Mouse (Mus musculus) C2C12 (cell line): ENCODE data around the gene Zcwpw1. TPM values are rescaled to one million over a fixed set of nuclear protein-coding genes. Genes with fewer than 3 reads are reported as not detected.

ENCODE experiments used
- H3K27me3 ChIP-seq: one replicate; pipeline ENCODE4 v1.6.1; 2011; ENCODE audit not compliant: control insufficient read depth, insufficient read depth, insufficient read length
- H3K36me3 ChIP-seq: one replicate; pipeline ENCODE4 v1.6.1; 2011; ENCODE audit not compliant: control insufficient read depth, insufficient read depth
- H3K4me3 ChIP-seq: one replicate; pipeline ENCODE4 v1.5.1; 2011; ENCODE audit warnings: mild to moderate bottlenecking, control low read depth; ENCODE audit not compliant: poor library complexity, insufficient read depth, severe bottlenecking
- H3K79me2 ChIP-seq: one replicate; pipeline ENCODE4 v1.6.1; 2011; ENCODE audit not compliant: control insufficient read depth, insufficient read depth
- H3K79me3 ChIP-seq: one replicate; pipeline ENCODE4 v1.6.1; 2011; ENCODE audit warnings: low read depth, control low read depth
- H3ac ChIP-seq: one replicate; pipeline ENCODE3; 2011; ENCODE audit warnings: low read depth; ENCODE audit not compliant: control insufficient read depth, insufficient read length
- CEBPB ChIP-seq: IDR thresholded peaks from one replicate; pipeline ENCODE4 v1.6.1; 2011; ENCODE audit warnings: low read depth, mild to moderate bottlenecking, control low read depth, moderate library complexity
- CTCF ChIP-seq: IDR thresholded peaks from one replicate; pipeline ENCODE4 v1.5.1; 2011; ENCODE audit not compliant: control insufficient read depth, insufficient read depth, insufficient read length
- FOSL1 ChIP-seq: IDR thresholded peaks from one replicate; pipeline ENCODE4 v1.8.0; 2011; ENCODE audit warnings: mild to moderate bottlenecking, low read length; ENCODE audit not compliant: poor library complexity, insufficient read depth, severe bottlenecking
- MAX ChIP-seq: IDR thresholded peaks from one replicate; pipeline ENCODE4 v1.6.1; 2011; ENCODE audit warnings: mild to moderate bottlenecking, control low read depth
- MYOD1 ChIP-seq: IDR thresholded peaks from one replicate; pipeline ENCODE4 v1.6.1; 2011; ENCODE audit warnings: low read depth; ENCODE audit not compliant: control insufficient read depth, insufficient read length
- MYOG ChIP-seq: IDR thresholded peaks from one replicate; pipeline ENCODE4 v1.6.1; 2011; ENCODE audit not compliant: control insufficient read depth, insufficient read length; ENCODE audit errors: extremely low read depth
- USF1 ChIP-seq: IDR thresholded peaks from one replicate; pipeline ENCODE4 v1.6.1; 2011; ENCODE audit warnings: low read depth, mild to moderate bottlenecking, control low read depth, moderate library complexity
- long read RNA-seq, 2 experiments: library from polyadenylated mRNA; unstranded; transcript quantifications; one replicate each; pipeline ENCODE4 v2.0.0; 2019 to 2020
- polyA plus RNA-seq: library from polyadenylated mRNA; unstranded; fragments of >200 nt; fragmentation: generic; extraction: Trizol; gene quantifications from one replicate; pipeline ENCODE4 v1.2.1, GENCODE M21; 2012; ENCODE audit warnings: missing spikeins

The Zcwpw1 gene
- polyA plus RNA-seq, result 0.73 TPM
- long read RNA-seq, experiment 1, partial matches to known transcripts, result 1 of 8 reads
- long read RNA-seq, experiment 1, other reads (novel, unspliced or antisense), result 5 of 8 reads
- long read RNA-seq, experiment 2, partial matches to known transcripts, result 0 of 7 reads
- long read RNA-seq, experiment 2, other reads (novel, unspliced or antisense), result 3 of 7 reads

DNA sequence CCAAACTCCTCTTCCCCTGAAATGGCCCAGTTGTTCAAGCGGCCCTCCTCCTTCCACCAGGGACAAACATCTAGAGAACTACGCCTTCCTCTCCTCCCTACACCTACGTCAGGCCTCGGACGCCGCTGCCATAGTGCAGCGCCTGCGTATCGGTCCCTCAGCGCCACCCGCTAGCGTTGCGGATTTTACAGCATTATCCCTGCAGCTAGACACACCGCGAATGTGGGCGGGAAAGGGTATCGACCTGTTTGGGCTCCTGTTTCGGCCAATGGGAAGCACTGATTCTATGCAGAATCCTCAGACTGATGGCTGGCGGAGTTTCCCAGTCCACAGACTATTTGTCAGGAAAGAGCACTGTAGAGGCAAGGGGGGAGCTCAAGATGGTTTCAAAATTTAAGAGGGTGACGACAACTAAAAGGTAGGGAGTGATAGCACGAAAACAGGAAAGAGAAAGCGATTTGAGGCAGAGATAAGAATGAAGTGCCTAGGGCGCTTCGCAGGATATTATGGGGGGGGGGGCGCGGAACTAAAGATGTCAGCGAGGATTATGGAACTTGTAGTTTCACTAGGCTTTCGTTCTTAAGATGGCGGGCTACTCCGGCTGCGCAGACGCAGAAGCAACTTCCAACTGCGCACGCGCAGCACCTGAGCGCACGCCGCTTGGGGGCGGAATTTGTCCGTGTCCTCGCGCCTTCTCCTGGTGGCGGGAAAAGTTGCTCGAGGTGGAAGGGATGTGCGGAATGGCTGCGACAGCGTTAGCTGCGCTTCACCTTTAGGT is at the start of gene Zcwpw1, which contains the start of gene Mepce:
Zcwpw1 (plus strand) TSS at position 648 of the 778 bp plus-strand sequence.
Mepce (minus strand) TSS at position 505 of the 778 bp plus-strand sequence.
- Histone ChIP-seq H3K79me3 (peaks cover 31% of the 10 kb centered on the region), H3K27me3 (no peaks in the 10 kb centered on the region), H3K36me3 (peaks cover 29% of the 10 kb centered on the region), H3K4me3 (peak within 1 kb of the TSS; percentile 79), H3ac (peak within 1 kb of the TSS; percentile 77), H3K79me2 (peaks cover 36% of the 10 kb centered on the region)
- TF ChIP-seq CTCF, result peak; percentile 63
- no peak for TF ChIP-seq USF1
- peak; percentile 100 for TF ChIP-seq MAX
- TF ChIP-seq CEBPB, result no peak

DNA sequence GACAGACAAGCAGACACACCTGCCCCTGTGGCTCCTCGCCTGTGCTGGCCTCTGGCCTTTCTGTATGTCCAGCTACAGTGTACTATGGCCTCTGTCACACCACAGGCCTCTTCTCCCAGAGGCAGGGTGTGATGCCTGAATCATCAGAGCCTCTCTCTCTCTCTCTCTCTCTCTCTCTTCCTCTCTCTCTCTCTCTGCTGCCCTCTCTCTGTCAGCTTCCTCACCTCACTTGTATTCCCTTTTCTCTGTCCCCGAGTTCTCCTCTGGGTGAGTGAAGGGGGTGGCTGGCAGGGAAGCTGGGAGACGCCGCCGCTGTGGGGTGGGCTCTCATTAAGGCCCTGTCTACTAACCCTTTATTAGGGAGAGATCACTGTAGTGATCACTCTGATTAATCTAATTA is 49.1 kb upstream of the Zcwpw1 start:
- peak overlapping the region; percentile 34 for H3ac ChIP-seq

DNA sequence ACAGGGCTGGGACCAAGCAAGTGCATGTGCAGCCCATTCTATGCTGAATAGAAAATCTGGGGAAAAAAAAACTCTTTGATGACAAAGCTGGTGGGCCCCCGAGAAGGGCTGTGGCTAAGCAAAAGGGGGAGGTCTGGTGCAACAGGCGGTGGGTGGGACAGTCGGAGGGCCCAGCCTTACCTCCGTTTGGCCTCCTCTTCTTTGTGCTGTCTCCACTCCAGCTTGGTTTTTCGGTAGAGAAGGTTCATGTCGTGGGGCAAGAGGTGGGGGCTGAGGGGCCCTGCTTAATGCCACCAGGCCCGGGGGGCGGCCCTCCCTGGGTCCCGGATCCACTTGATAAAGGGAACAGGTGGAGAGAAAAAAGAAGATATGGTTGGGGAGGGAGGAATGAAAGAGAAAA is 48.1 kb upstream of the Zcwpw1 start:
- H3ac ChIP-seq, result no peak overlapping the region
- no peaks in the 10 kb centered on the region for H3K79me2 ChIP-seq
- H3K79me3 ChIP-seq, result no peaks in the 10 kb centered on the region
- no peaks in the 10 kb centered on the region for H3K36me3 ChIP-seq
- TF ChIP-seq MYOG, result no peak
- TF ChIP-seq MAX, result no peak
- TF ChIP-seq FOSL1, result no peak
- TF ChIP-seq CTCF, result no peak
- TF ChIP-seq MYOD1, result no peak
- TF ChIP-seq CEBPB, result no peak
- no peaks in the 10 kb centered on the region for H3K27me3 ChIP-seq
- H3K4me3 ChIP-seq, result no peak overlapping the region

More for the DNA sequence above, 49.1 kb upstream of the Zcwpw1 start:
- no peak overlapping the region for H3K4me3 ChIP-seq
- no peaks in the 10 kb centered on the region for H3K79me2 ChIP-seq
- H3K79me3 ChIP-seq, result no peaks in the 10 kb centered on the region
- H3K27me3 ChIP-seq, result no peaks in the 10 kb centered on the region
- H3K36me3 ChIP-seq, result no peaks in the 10 kb centered on the region
- no peak for TF ChIP-seq CEBPB
- no peak for TF ChIP-seq MAX
- no peak for TF ChIP-seq FOSL1
- TF ChIP-seq USF1, result no peak
- TF ChIP-seq MYOD1, result no peak
- TF ChIP-seq MYOG, result no peak
- TF ChIP-seq CTCF, result no peak

DNA sequence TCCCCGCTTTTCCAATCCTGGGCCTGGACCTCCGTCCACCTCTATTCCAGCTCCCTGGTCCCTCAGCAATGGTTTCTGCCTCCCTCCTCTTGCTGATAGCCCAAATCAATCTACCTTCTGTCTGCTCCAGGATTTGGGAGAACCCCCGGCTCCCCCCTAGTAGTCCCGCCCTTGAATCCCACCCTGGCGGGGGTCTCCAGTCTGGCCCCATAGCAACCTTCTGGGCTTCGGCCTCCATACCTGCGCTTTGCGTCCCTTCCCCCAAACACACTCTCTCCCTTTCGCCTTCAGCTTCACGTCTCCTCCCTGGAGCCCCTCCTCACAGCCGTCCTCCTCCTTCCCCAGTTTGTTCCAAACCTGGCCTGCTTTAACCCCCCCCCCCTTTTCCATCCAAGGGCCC is 47.1 kb upstream of the Zcwpw1 start:
- no peaks in the 10 kb centered on the region for H3K27me3 ChIP-seq
- no peak for TF ChIP-seq MYOD1
- no peak for TF ChIP-seq CTCF
- no peak for TF ChIP-seq CEBPB
- TF ChIP-seq FOSL1, result no peak
- no peak for TF ChIP-seq MAX
- TF ChIP-seq USF1, result no peak
- TF ChIP-seq MYOG, result no peak
- no peaks in the 10 kb centered on the region for H3K79me3 ChIP-seq
- no peak overlapping the region for H3ac ChIP-seq
- peak overlapping the region; percentile 36 for H3K4me3 ChIP-seq
- H3K79me2 ChIP-seq, result no peaks in the 10 kb centered on the region
- H3K36me3 ChIP-seq, result no peaks in the 10 kb centered on the region

DNA sequence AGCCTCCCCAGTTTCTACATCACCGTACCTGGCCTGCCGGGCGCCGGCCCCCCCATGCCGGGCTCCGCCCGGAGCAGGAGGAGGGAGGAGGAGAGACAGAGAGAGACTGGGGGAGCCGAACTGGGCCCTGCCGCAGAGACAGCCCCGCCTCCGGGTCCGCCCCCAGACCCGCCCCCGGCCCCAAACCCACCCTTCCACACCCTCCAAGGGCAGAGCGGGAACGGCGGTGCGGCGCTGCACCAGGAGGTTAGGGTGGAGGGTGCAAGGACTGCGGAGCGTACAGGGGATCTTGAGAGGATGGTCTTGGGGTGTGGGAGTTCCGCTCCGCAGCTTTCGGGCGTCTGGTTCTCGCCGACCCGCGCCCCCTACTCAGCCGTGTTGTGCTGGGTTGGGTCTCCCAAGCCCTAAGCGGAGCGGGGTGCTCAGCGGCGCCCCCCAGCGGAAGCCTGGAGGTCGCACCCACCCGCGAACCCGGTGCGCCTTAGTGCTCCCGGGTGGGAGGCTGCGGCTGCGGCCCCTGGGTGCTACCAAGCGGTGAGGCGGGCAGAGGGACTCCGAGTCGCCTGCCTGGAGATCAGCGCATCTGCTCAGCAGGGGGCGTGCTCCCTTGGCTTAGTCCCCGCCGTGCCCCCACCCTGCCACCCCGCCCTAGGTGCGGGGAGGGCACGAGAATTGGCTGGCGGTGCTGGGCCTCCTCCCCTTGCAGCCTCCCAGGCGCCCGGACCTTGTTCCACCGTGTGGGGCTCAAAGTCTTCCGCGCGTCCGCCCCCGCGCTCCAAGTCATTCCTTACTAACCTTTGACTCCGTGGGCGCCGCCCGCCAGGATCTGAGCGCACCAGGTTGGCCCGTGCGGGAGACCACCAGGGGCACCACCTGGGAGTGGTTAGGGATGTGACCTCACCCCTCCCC is 46.3 kb upstream of the Zcwpw1 start, which contains the start of gene Nyap1:
Nyap1 (minus strand) TSS at position 585 of the 909 bp plus-strand sequence.
- Histone ChIP-seq H3K79me2 (peaks cover 3% of the 10 kb centered on the region), H3K36me3 (no peaks in the 10 kb centered on the region), H3K27me3 (no peaks in the 10 kb centered on the region), H3K79me3 (no peaks in the 10 kb centered on the region), H3ac (peak within 1 kb of the TSS; percentile 6), H3K4me3 (peak within 1 kb of the TSS; percentile 36)
- TF ChIP-seq MYOG (no peak), MYOD1 (no peak), CTCF (peak; percentile 85), CEBPB (no peak), USF1 (no peak), MAX (no peak), FOSL1 (no peak)
